Mouse (Mus musculus) intestine, embryonic 14.5 days (tissue): ENCODE results near the gene Snrnp35. TPM values are rescaled to one million over a fixed set of nuclear protein-coding genes. Genes with fewer than 3 reads are reported as not detected.

Experiments used
- ATAC-seq: fragments of 200-750 bp; cut with Nextera tagmentation; replicated peaks from 2 replicates; pipeline ENCODE4 v1.8.0; 2017; ENCODE audit warnings: low read depth, moderate number of reproducible peaks, moderate TSS enrichment, moderate library complexity; ENCODE audit not compliant: low FRiP score, low TSS enrichment
- DNase-seq: peaks from one replicate; pipeline ENCODE4 v3.0.0-alpha.2; 2018; ENCODE audit warnings: low spot score
- H3K27ac ChIP-seq: fragments of 300-500 bp; sonication (generic); 2 replicates; pipeline ENCODE4 v1.5.1; 2014; ENCODE audit warnings: low read depth, mild to moderate bottlenecking, control low read depth
- H3K27me3 ChIP-seq: fragments of 300-500 bp; sonication (generic); replicated peaks from 2 replicates; pipeline ENCODE4 v1.6.1; 2014; ENCODE audit warnings: low read length, control low read depth; ENCODE audit not compliant: control insufficient read depth, insufficient read depth
- H3K36me3 ChIP-seq: fragments of 300-500 bp; sonication (generic); 2 replicates; pipeline ENCODE4 v1.6.1; 2014; ENCODE audit warnings: low read length, control low read depth; ENCODE audit not compliant: control insufficient read depth, insufficient read depth
- H3K4me1 ChIP-seq: fragments of 300-500 bp; sonication (generic); replicated peaks from 2 replicates; pipeline ENCODE4 v1.6.1; 2014; ENCODE audit warnings: low read length, control low read depth, mixed read lengths; ENCODE audit not compliant: control insufficient read depth, insufficient read depth
- H3K4me2 ChIP-seq: fragments of 300-500 bp; sonication (generic); 2 replicates; pipeline ENCODE4 v1.6.1; 2014; ENCODE audit warnings: low read length
- H3K4me3 ChIP-seq: fragments of 300-500 bp; sonication (generic); 2 replicates; pipeline ENCODE4 v1.5.1; 2014; ENCODE audit warnings: low read depth, low read length, control low read depth, mixed read lengths
- H3K9ac ChIP-seq: fragments of 300-500 bp; sonication (generic); 2 replicates; pipeline ENCODE4 v1.6.1; 2014; ENCODE audit warnings: mild to moderate bottlenecking, low read length
- H3K9me3 ChIP-seq: fragments of 300-500 bp; sonication (generic); 2 replicates; pipeline ENCODE4 v1.6.1; 2016; ENCODE audit warnings: low read length, control low read depth; ENCODE audit not compliant: control insufficient read depth
- WGBS: fragments of 180-500 bp; shearing (Covaris S2); extraction: QIAGEN DNeasy Blood & Tissue Kit; methylation state at CpG from one replicate; pipeline ENCODE4 v1.1.7; 2014; 5-methylcytosine and 5-hydroxymethylcytosine counted together
- polyA plus RNA-seq: library from polyadenylated mRNA; unstranded; fragments of >200 nt; fragmentation: Nextera tagmentation; extraction: Ambion mirVana; gene quantifications from 2 replicates; pipeline ENCODE4 v1.2.1, GENCODE M21; 2014

Snrnp35 gene
- polyA plus RNA-seq, 1 experiment from 2014 or later = 10.7 TPM

DNA sequence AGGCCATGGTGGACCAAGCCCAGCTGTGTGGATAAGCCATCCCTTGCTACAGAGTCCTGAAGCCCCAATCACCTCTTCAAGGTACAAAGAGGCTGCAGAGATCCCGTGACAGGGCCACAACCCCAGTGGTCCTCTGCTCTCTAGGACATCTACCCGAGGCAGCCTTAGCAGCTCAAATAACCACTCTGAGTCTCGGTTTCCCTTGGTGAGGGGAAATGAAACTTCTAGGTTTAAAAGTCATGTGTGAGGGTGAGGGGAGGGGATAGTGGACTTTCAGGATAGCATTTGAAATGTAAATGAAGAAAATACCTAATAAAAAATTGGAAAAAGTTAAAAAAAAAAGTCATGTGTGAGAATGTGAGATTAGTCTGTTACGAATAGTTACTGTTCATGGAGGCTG lies 38.7 kb downstream of the Snrnp35 start:
- Histone ChIP-seq H3K27me3 (no peaks in the 10 kb centered on the region), H3K9ac (no peak overlapping the region), H3K27ac (no peak overlapping the region), H3K4me1 (no peaks in the 10 kb centered on the region), H3K4me3 (no peak overlapping the region), H3K4me2 (no peak overlapping the region), H3K9me3 (no peaks in the 10 kb centered on the region), H3K36me3 (peaks cover 23% of the 10 kb centered on the region; the same call in 1 of the 2 replicates)
- DNase-seq (no peak), ATAC-seq (no peak)
- 88% methylated on average over 4 of the region's 4 CpGs for WGBS

DNA sequence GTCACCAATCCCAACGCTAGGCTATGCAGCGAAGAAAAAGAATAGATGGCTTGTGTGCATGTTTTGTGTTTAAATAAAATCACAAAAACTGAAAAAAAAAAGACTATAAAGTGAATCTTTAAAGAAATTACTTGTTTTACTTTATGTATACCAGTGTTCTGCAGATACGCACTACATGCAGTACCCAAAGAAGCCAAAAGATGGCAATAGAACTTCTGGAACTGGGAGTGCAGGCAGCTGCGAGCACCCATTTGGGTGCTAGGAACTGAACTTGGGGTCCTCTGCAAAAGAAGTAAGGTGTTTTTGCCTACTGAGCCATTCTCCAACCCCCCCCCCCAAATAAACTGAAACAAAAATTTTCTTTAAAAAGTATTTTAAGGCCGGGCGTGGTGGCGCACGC lies 40.1 kb downstream of the Snrnp35 start:
- Histone ChIP-seq H3K9me3 (no peaks in the 10 kb centered on the region), H3K27ac (no peak overlapping the region), H3K27me3 (no peaks in the 10 kb centered on the region), H3K4me2 (no peak overlapping the region), H3K4me3 (no peak overlapping the region), H3K9ac (no peak overlapping the region), H3K36me3 (peaks cover 23% of the 10 kb centered on the region; the same call in 1 of the 2 replicates), H3K4me1 (peaks cover 1% of the 10 kb centered on the region; the same call in 1 of the 2 replicates)
- ATAC-seq = no peak
- DNase-seq = no peak
- WGBS = 94% methylated on average over 8 of the region's 8 CpGs

DNA sequence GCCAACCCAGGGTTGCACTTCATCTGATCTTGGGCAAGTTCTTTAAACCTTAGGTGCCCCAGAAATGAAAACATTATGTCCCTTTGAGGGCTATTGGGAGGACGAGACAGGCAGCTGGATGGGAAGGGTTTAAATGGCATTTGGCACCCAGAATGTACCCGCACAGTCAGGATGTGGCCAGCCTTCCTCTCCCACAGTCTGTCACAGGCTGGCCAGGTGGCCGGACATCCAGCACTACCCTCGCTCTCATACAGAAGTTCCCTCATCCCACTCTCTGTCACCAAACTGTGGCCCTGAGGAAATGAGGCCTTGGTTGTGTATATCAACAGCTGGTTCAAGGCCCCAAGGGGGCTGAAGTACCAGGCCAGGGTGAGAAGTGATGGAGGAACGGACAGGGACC lies 42.0 kb downstream of the Snrnp35 start:
- Histone ChIP-seq H3K27me3 (no peaks in the 10 kb centered on the region), H3K4me3 (no peak overlapping the region), H3K27ac (no peak overlapping the region), H3K4me2 (no peak overlapping the region), H3K4me1 (peaks cover 20% of the 10 kb centered on the region), H3K36me3 (peaks cover 20% of the 10 kb centered on the region; the same call in 1 of the 2 replicates), H3K9me3 (no peaks in the 10 kb centered on the region), H3K9ac (no peak overlapping the region)
- ATAC-seq = no peak
- WGBS = 90% methylated on average over 5 of the region's 5 CpGs
- DNase-seq = no peak

DNA sequence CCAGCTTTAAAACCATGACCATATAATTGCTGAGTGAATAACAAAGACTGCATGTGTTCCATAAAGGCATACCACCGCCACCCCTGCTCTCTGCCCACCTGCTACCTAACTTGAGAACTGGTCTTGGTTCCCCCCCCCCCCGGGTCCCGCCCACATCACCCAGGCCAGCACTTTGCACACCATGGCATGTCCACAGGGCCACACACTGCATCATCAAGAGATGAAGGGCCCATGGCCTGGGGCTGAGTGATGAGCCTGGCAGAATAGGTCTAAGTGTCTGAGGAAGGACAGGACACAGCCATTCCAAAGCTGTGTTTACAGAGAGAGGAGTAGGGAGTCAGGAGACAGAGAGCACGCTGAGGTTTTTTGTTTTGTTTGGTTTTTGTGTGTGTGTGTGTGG lies 45.4 kb downstream of the Snrnp35 start:
- 53% methylated on average over 4 of the region's 4 CpGs for WGBS
- peak overlapping the region; percentile 31 for H3K9ac ChIP-seq
- no peaks in the 10 kb centered on the region for H3K9me3 ChIP-seq
- 0 out of 2 replicates have a peak overlapping the region, but pooled peaks have one; percentile 54 for H3K27ac ChIP-seq
- ATAC-seq (no peak), DNase-seq (no peak)
- H3K36me3 ChIP-seq = 0 out of 2 replicates have a peak, but pooled peaks cover 10% of the 10 kb centered on the region
- peak overlapping the region; percentile 83 for H3K4me2 ChIP-seq
- H3K4me3 ChIP-seq = peak overlapping the region; percentile 79
- H3K4me1 ChIP-seq = peaks cover 35% of the 10 kb centered on the region
- no peaks in the 10 kb centered on the region for H3K27me3 ChIP-seq

DNA sequence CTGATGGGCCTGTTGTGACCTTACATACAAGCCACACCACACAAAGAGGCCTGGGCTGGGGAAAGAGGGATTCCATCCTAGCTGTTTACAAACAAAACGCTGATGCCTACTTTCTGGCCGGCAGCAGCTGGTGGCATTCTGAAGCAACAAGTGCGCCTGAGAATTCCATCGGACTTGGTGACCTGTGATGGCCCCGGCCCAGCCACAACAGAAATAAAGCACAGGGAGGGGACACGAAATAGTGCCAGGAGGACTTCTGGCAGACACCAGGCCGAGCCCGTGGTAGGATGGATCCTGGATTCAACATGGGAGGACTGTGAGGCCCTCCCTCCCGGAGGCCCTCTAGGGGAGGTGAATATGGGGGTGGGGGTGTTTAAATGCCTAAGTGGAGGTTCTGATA lies 45.9 kb downstream of the Snrnp35 start:
- ATAC-seq (no peak), DNase-seq (no peak)
- Histone ChIP-seq H3K4me3 (peak overlapping the region; percentile 79), H3K36me3 (0 out of 2 replicates have a peak, but pooled peaks cover 10% of the 10 kb centered on the region), H3K9me3 (no peaks in the 10 kb centered on the region), H3K4me2 (peak overlapping the region; percentile 83), H3K9ac (peak overlapping the region; percentile 31), H3K27me3 (no peaks in the 10 kb centered on the region), H3K4me1 (peaks cover 35% of the 10 kb centered on the region), H3K27ac (peak overlapping the region; percentile 54; the same call in 1 of the 2 replicates)
- WGBS = 14% methylated on average over 9 of the region's 9 CpGs

DNA sequence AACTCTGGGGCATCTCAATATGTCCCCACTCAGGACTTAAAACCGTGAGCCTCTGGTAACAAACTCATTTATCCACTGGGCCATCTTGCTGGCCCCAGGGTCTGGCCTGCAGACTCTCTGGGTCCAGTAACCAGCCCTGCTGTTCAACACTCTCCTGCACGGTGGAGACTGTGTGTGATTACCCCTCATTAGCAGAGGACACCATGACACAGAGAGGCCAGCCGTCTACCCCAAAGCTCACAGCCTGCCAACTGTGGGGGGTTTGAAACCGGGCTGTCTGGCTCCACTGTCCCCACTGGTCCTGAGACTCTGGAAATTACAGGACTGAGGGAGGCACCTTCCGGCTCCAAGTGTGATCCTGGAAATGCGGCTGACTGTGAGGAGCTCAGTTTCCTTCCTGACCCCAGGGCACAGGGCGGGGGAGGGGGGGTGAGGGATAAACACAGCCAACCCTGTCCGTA lies 46.3 kb downstream of the Snrnp35 start:
- ATAC-seq = no peak
- no peak for DNase-seq

DNA sequence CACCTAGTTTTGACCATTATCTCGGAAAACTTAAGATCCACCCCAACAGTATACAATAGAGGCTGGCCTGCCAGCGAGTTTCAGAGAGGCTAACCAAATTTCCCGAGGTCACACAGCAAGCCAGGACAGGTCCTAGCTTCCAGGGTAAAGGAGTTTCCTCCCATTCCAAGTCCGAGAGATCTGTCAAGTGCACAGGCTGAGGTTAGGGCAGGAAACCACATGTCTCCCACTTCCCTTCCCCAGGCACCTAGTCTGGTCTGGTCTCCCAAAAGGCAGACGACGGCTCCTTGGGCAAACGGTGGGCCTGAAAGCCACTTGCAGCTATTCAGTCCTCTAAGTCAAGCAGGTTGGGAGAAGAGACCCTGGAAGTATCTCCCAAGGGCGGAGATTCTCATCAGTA lies 46.8 kb downstream of the Snrnp35 start:
- peak overlapping the region; percentile 83 for H3K4me2 ChIP-seq
- ATAC-seq (no peak), DNase-seq (no peak)
- H3K9me3 ChIP-seq = no peaks in the 10 kb centered on the region
- 42% methylated on average over 8 of the region's 8 CpGs for WGBS
- H3K27me3 ChIP-seq = no peaks in the 10 kb centered on the region
- 0 out of 2 replicates have a peak, but pooled peaks cover 5% of the 10 kb centered on the region for H3K36me3 ChIP-seq
- H3K27ac ChIP-seq = peak overlapping the region; percentile 54; the same call in 1 of the 2 replicates
- peaks cover 35% of the 10 kb centered on the region for H3K4me1 ChIP-seq
- no peak overlapping the region for H3K9ac ChIP-seq
- H3K4me3 ChIP-seq = peak overlapping the region; percentile 79

More for the DNA sequence above, 46.3 kb downstream of the Snrnp35 start:
- Histone ChIP-seq H3K27me3 (no peaks in the 10 kb centered on the region), H3K4me1 (peaks cover 35% of the 10 kb centered on the region), H3K9ac (peak overlapping the region; percentile 31), H3K36me3 (0 out of 2 replicates have a peak, but pooled peaks cover 10% of the 10 kb centered on the region), H3K4me3 (peak overlapping the region; percentile 79), H3K27ac (peak overlapping the region; percentile 54; the same call in 1 of the 2 replicates), H3K9me3 (no peaks in the 10 kb centered on the region), H3K4me2 (peak overlapping the region; percentile 83)
- 12% methylated on average over 8 of the region's 8 CpGs for WGBS

DNA sequence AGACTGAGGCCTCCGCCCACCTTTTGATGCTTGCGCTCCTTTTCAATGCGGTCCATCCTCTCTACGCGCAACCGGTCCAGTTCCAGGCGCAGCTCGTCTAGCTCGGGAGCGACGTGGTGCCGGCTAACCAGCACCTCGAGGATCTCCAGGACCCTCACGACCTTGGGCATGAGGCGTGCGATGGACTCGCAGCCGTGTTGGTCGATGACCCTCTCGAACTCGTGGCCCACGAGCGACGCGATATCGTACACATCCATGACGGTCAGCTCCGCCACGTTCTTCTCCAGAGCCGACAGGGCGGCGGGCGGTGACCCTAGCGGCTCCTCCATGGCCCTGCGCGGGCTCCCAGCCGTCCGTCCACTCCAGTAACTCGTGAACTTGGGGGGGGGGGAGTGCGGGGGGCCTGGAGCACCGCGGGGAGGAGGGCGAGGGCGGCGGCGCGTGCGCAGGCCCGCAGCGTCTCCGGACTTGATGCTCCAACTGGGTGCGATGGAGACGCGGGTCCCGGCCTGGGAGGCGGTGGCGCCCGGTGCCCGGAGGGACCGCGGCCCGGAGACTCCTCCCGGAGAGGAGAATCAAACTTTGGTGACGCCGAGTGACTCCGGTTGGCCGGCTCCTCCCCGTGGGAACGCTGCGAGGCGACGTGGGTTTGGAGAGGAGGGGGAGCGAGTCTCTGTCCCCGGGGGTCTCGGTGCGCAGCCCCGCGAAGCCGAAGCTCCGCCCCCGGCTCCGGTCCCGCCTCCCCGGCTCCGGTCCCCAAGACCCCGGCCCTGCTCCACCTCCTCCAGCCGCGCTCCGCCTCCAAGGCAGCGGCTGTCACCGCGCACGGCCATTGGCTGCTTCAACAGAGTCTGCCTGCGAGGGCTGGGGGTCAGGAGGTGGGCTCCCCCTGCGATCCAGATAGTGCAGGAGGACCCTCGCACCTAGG lies 48.0 kb downstream of the Snrnp35 start, which contains the start of gene Rilpl1:
Gene Rilpl1, minus strand, starts transcription at position 737 of the 928 bp plus-strand sequence.
- H3K4me3 ChIP-seq = peak within 1 kb of the TSS; percentile 79
- under 1% methylated on average over 76 of the region's 96 CpGs for WGBS
- H3K4me1 ChIP-seq = peaks cover 35% of the 10 kb centered on the region
- DNase-seq = peak; percentile 88
- H3K4me2 ChIP-seq = peak within 1 kb of the TSS; percentile 83
- no peaks in the 10 kb centered on the region for H3K27me3 ChIP-seq
- peak within 1 kb of the TSS; percentile 77 for H3K27ac ChIP-seq
- no peaks in the 10 kb centered on the region for H3K9me3 ChIP-seq
- peak; percentile 90 for ATAC-seq
- peak within 1 kb of the TSS; percentile 69 for H3K9ac ChIP-seq
- H3K36me3 ChIP-seq = no peaks in the 10 kb centered on the region
